Mouse (Mus musculus): ENCODE data around the gene Hba-a1. TPM values are rescaled to one million over a fixed set of nuclear protein-coding genes. Genes with fewer than 3 reads are reported as not detected.
"Not testable (repeated sequence)": the region's sequence is repeated elsewhere in the genome, so short reads cannot be mapped to it uniquely, and the experiment has no call there.

Gene Hba-a1
- polyA plus RNA-seq, 1 experiment from 2014 or later: 2,947 TPM

DNA sequence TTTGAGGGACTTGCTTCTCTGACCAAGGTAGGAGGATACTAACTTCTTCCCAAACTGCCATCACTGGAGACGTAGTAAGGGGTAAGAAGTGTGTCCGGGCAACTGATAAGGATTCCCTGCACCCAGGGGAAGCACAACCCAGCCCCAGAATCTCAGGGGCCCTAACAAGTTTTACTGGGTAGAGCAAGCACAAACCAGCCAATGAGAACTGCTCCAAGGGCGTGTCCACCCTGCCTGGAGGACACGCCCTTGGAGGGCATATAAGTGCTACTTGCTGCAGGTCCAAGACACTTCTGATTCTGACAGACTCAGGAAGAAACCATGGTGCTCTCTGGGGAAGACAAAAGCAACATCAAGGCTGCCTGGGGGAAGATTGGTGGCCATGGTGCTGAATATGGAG is 12.9 kb downstream of the Hba-a1 start, which contains the start of gene Hba-a2:
Hba-a2 (plus strand) TSS at position 287 of the 400 bp plus-strand sequence.
- H3K9me3 ChIP-seq (ENCODE audit: control insufficient read depth, low read length); ATAC-seq (replicated peaks; ENCODE audit: low FRiP score, low TSS enrichment, low read depth); H3K4me2 ChIP-seq (ENCODE audit: low read length); H3K27ac ChIP-seq (ENCODE audit: low read depth); H3K27me3 ChIP-seq (replicated peaks; ENCODE audit: control insufficient read depth, insufficient read depth, low read length); DNase-seq (ENCODE audit: low spot score); H3K9ac ChIP-seq (ENCODE audit: low read length); H3K4me3 ChIP-seq (ENCODE audit: low read depth, low read length); H3K4me1 ChIP-seq (replicated peaks; ENCODE audit: control insufficient read depth, insufficient read depth, low read length); H3K36me3 ChIP-seq (ENCODE audit: control insufficient read depth, insufficient read depth, low read length): not testable (repeated sequence)
- no CpG with 5 or more reads among the region's 4 CpGs for WGBS

DNA sequence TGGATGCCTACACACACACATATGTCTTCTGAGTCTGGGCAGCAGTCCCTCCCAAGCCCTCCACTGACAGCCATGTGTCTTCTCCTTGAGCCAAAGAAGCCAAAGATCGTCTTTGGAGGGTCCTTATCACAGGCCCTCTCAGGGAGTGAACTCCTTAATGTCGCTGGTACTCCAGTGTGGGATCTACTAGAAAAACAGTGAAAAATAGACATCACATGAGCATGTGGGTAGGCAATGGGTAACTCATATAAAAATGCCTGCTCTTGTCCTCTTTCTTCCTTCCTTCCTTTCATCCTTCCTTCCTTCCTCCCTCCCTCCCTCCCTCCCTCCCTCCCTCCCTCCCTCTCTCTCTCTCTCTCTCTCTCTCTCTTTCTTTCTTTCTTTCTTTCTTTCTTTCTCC is 14.1 kb downstream of the Hba-a1 start:
- H3K9ac ChIP-seq (ENCODE audit: low read length); H3K4me1 ChIP-seq (replicated peaks; ENCODE audit: control insufficient read depth, insufficient read depth, low read length); H3K36me3 ChIP-seq (ENCODE audit: control insufficient read depth, insufficient read depth, low read length); H3K27me3 ChIP-seq (replicated peaks; ENCODE audit: control insufficient read depth, insufficient read depth, low read length); H3K27ac ChIP-seq (ENCODE audit: low read depth); H3K4me2 ChIP-seq (ENCODE audit: low read length); DNase-seq (ENCODE audit: low spot score); ATAC-seq (replicated peaks; ENCODE audit: low FRiP score, low TSS enrichment, low read depth); H3K4me3 ChIP-seq (ENCODE audit: low read depth, low read length); H3K9me3 ChIP-seq (ENCODE audit: control insufficient read depth, low read length): not testable (repeated sequence)
- WGBS: 26% methylated on average over 2 of the region's 2 CpGs

DNA sequence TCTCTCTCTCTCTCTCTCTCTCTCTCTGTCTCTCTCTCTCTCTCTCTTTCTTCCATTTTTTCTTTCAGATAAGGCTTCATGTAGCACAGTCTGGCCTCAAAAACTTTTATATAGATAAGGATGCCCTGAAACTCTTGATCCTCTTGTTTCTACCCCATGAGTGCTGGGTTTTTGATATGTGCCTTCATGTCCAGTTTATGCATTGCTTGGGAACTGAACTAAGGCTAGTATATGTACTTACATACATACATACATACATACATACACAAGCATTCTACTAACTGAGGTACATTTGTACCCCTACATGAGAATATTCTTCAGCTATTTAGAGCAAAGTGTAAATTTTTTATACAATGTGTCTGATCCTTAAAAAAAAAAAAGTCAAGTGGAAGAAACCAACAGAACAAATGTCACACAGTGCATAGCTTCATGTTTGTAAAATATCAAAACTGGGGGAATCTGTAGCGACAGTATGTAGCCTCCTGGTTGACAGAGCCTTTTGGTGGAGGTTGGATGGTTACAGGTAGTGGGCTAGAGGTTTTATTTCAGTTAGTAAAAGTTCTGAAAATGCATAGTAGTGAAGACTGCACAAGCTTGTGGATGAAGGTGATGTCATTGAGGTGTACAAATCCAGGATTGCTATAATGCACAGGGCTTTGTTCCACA is 14.7 kb downstream of the Hba-a1 start:
- DNase-seq (ENCODE audit: low spot score) (no peak), ATAC-seq (replicated peaks; ENCODE audit: low FRiP score, low TSS enrichment, low read depth) (no peak)
- Histone ChIP-seq H3K27ac (ENCODE audit: low read depth) (no peak overlapping the region), H3K27me3 (replicated peaks; ENCODE audit: control insufficient read depth, insufficient read depth, low read length) (peaks cover 9% of the 10 kb centered on the region; the same call in 1 of the 2 replicates), H3K4me1 (replicated peaks; ENCODE audit: control insufficient read depth, insufficient read depth, low read length) (no peaks in the 10 kb centered on the region), H3K4me2 (ENCODE audit: low read length) (no peak overlapping the region), H3K9ac (ENCODE audit: low read length) (no peak overlapping the region), H3K36me3 (ENCODE audit: control insufficient read depth, insufficient read depth, low read length) (no peaks in the 10 kb centered on the region), H3K4me3 (ENCODE audit: low read depth, low read length) (no peak overlapping the region), H3K9me3 (ENCODE audit: control insufficient read depth, low read length) (no peaks in the 10 kb centered on the region)
- WGBS: 88% methylated on average over 1 of the region's 1 CpGs

DNA sequence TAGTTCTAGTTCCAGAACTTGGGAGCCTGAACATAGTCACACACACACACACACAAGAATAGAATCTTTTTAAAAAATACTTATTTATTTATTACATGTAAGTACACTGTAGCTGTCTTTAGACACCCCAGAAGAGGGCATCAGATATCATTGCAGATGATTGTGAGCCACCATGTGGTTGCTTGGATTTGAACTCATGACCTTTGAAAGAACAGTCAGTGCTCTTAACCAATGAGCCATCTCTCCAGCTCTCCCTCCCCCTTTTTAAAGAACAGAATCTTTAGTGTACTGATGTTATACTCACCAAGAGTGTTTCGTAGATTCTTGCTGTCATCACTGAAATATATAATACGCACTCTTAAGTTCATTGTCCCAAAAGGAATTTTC is 15.2 kb downstream of the Hba-a1 start:
- Histone ChIP-seq H3K9ac (ENCODE audit: low read length) (no peak overlapping the region), H3K4me2 (ENCODE audit: low read length) (no peak overlapping the region), H3K9me3 (ENCODE audit: control insufficient read depth, low read length) (no peaks in the 10 kb centered on the region), H3K4me3 (ENCODE audit: low read depth, low read length) (no peak overlapping the region), H3K4me1 (replicated peaks; ENCODE audit: control insufficient read depth, insufficient read depth, low read length) (no peaks in the 10 kb centered on the region), H3K27me3 (replicated peaks; ENCODE audit: control insufficient read depth, insufficient read depth, low read length) (peaks cover 9% of the 10 kb centered on the region; the same call in 1 of the 2 replicates), H3K36me3 (ENCODE audit: control insufficient read depth, insufficient read depth, low read length) (no peaks in the 10 kb centered on the region), H3K27ac (ENCODE audit: low read depth) (no peak overlapping the region)
- DNase-seq (ENCODE audit: low spot score): no peak
- ATAC-seq (replicated peaks; ENCODE audit: low FRiP score, low TSS enrichment, low read depth): no peak
- WGBS: 95% methylated on average over 2 of the region's 2 CpGs

DNA sequence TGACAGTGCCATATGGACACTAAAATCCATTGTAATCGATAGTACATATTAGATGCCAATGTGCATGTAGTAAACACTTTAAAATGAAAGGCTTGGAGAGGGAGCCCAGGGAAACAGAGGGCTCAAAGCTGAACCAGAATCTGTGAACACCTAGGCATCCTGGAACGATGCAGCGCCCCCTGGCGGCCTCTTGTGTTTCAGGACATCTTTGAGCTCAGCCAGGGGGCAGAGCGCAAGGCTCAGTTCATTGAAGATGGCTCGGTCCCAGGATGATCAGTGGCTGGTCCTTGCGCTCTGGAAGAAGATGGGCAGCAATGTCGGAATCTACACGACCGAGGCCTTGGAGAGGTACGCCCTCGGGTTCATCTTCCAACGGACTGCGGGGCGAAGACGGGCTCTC is 16.6 kb downstream of the Hba-a1 start, which contains the start of gene Hbq1a:
Hbq1a (plus strand) TSS at position 205 of the 400 bp plus-strand sequence.
- 4% methylated on average over 16 of the region's 16 CpGs for WGBS
- H3K9me3 ChIP-seq (ENCODE audit: control insufficient read depth, low read length); H3K27me3 ChIP-seq (replicated peaks; ENCODE audit: control insufficient read depth, insufficient read depth, low read length); H3K4me1 ChIP-seq (replicated peaks; ENCODE audit: control insufficient read depth, insufficient read depth, low read length); H3K27ac ChIP-seq (ENCODE audit: low read depth); H3K36me3 ChIP-seq (ENCODE audit: control insufficient read depth, insufficient read depth, low read length); H3K4me3 ChIP-seq (ENCODE audit: low read depth, low read length); H3K9ac ChIP-seq (ENCODE audit: low read length): not testable (repeated sequence)
- ATAC-seq (replicated peaks; ENCODE audit: low FRiP score, low TSS enrichment, low read depth) (0 out of 2 replicates have a peak, but pooled peaks have one; percentile 30), DNase-seq (ENCODE audit: low spot score) (peak; percentile 73)
- H3K4me2 ChIP-seq (ENCODE audit: low read length): peak within 1 kb of the TSS; percentile 41

DNA sequence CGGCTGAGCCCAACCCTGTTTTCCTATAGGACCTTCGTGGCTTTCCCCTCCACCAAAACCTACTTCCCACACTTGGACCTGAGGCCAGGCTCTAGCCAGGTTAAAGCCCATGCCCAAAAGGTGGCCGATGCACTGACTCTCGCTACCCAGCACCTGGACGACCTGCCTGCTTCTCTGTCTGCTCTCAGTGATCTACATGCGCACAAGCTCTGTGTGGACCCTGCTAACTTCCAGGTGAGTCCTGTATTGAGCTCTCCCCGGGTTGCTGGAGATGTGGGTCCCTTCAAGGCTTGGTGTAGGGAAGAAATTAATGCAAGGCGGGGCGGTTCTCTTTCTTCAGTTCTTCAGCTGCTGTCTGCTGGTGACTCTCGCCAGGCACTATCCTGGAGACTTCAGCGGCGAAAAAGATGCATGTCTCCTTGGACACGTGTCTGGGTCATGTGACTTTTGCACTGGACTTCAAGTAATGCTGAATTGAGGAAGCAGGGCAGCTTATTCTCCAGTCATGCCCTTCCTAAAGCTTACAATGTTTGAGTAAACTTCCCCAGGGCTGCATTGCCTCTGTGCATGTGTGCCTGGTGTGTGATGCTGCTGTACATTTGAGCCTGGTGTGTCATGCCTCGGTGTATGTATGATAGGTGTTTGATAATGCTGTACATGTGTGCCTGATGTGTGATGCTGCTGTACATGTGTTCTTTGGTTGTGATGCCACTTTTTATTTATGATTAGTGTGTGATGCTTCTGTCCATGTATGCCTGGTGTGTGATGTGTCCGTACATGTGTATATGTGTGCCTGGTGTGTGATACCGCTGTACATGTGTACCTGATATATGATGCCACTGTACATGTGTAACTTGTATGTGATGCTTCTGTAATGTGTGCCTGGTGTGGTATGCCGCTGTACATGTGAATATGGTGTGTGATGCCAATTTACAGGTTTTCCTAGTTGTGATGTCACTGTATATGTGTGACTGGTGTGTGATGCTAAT is 17.3 kb downstream of the Hba-a1 start:
- Histone ChIP-seq H3K27ac (ENCODE audit: low read depth) (no peak overlapping the region), H3K9me3 (ENCODE audit: control insufficient read depth, low read length) (no peaks in the 10 kb centered on the region), H3K4me1 (replicated peaks; ENCODE audit: control insufficient read depth, insufficient read depth, low read length) (no peaks in the 10 kb centered on the region), H3K4me3 (ENCODE audit: low read depth, low read length) (no peak overlapping the region), H3K36me3 (ENCODE audit: control insufficient read depth, insufficient read depth, low read length) (no peaks in the 10 kb centered on the region), H3K4me2 (ENCODE audit: low read length) (peak overlapping the region; percentile 41), H3K27me3 (replicated peaks; ENCODE audit: control insufficient read depth, insufficient read depth, low read length) (peaks cover 7% of the 10 kb centered on the region; the same call in 1 of the 2 replicates), H3K9ac (ENCODE audit: low read length) (no peak overlapping the region)
- DNase-seq (ENCODE audit: low spot score): peak; percentile 57
- WGBS: 47% methylated on average over 14 of the region's 17 CpGs
- ATAC-seq (replicated peaks; ENCODE audit: low FRiP score, low TSS enrichment, low read depth): no peak

DNA sequence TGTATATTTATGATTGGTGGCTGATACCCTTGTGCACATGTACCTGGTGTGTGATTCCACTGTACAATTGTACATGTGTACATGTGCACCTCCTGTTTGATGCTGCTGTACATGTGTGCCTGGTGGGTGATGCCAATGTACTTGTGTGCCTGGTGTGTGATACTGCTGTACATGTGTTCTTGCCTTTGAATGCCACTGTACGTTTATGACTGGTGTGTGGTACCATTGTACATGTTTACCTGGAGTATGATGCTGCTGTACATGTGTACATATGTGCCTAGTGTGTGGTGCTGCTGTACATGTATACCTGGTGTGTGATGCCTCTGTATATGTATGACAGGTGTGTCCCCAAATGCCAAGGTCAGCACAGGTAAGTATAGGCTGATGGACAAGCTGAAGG is 18.2 kb downstream of the Hba-a1 start:
- Histone ChIP-seq H3K4me1 (replicated peaks; ENCODE audit: control insufficient read depth, insufficient read depth, low read length) (no peaks in the 10 kb centered on the region), H3K9me3 (ENCODE audit: control insufficient read depth, low read length) (no peaks in the 10 kb centered on the region), H3K27me3 (replicated peaks; ENCODE audit: control insufficient read depth, insufficient read depth, low read length) (peaks cover 7% of the 10 kb centered on the region; the same call in 1 of the 2 replicates), H3K36me3 (ENCODE audit: control insufficient read depth, insufficient read depth, low read length) (no peaks in the 10 kb centered on the region), H3K27ac (ENCODE audit: low read depth) (no peak overlapping the region), H3K4me3 (ENCODE audit: low read depth, low read length) (no peak overlapping the region), H3K9ac (ENCODE audit: low read length) (no peak overlapping the region), H3K4me2 (ENCODE audit: low read length) (no peak overlapping the region)
- WGBS: 70% methylated on average over 1 of the region's 1 CpGs
- DNase-seq (ENCODE audit: low spot score): no peak
- no peak for ATAC-seq (replicated peaks; ENCODE audit: low FRiP score, low TSS enrichment, low read depth)

DNA sequence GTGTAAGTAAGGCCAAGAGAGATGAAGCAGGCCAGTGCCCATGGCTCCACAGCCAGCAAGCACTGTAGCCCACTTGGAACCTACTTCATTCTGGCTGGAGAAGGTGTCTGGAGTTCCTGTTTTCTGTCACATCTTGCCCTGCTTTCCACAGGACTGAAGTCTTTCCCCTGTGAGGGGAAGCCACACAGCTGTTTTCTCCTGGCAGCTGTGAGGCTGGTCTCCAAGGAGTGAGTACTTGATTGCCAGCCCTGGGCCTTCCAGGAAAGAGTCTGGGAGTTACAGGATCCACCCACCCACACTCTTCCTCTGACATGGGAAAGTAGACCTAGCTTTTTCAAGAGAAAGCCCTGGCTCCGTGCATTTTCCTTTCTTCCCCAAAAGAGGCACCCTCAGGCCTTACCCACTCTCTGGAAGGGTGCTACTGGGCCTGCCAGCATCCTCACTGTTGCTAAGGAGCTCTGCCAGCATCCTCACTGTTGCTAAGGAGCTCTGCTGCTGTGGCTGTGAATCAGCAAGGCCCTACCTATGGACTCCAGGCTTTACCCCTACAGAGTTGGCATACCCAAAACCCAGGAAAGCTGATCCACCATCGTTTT is 19.6 kb downstream of the Hba-a1 start:
- WGBS: 48% methylated on average over 2 of the region's 2 CpGs
- no peaks in the 10 kb centered on the region for H3K4me1 ChIP-seq (replicated peaks; ENCODE audit: control insufficient read depth, insufficient read depth, low read length)
- H3K36me3 ChIP-seq (ENCODE audit: control insufficient read depth, insufficient read depth, low read length): no peaks in the 10 kb centered on the region
- ATAC-seq (replicated peaks; ENCODE audit: low FRiP score, low TSS enrichment, low read depth): no peak
- DNase-seq (ENCODE audit: low spot score): no peak
- H3K27me3 ChIP-seq (replicated peaks; ENCODE audit: control insufficient read depth, insufficient read depth, low read length): peaks cover 7% of the 10 kb centered on the region; the same call in 1 of the 2 replicates
- H3K4me2 ChIP-seq (ENCODE audit: low read length): no peak overlapping the region
- H3K4me3 ChIP-seq (ENCODE audit: low read depth, low read length): no peak overlapping the region
- H3K27ac ChIP-seq (ENCODE audit: low read depth): no peak overlapping the region
- no peak overlapping the region for H3K9ac ChIP-seq (ENCODE audit: low read length)
- H3K9me3 ChIP-seq (ENCODE audit: control insufficient read depth, low read length): no peaks in the 10 kb centered on the region

All from intestine, embryonic 14.5 days (tissue).